Mouse (Mus musculus) limb, embryonic 12.5 days (tissue): ENCODE measurements around the gene Rpp38. TPM values are rescaled to one million over a fixed set of nuclear protein-coding genes. Genes with fewer than 3 reads are reported as not detected.
A peak's percentile ranks its signal among the peaks of the same experiment; 100 is the strongest.

Experiments
- ATAC-seq: fragments of 200-750 bp; cut with Nextera tagmentation; 2 replicates; pipeline ENCODE4 v1.8.0; 2017; ENCODE audit warnings: low read depth, moderate TSS enrichment; ENCODE audit not compliant: insufficient number of reproducible peaks, insufficient read depth, low FRiP score, low TSS enrichment
- H3K27ac ChIP-seq: fragments of 300-500 bp; sonication (generic); 2 replicates; pipeline ENCODE4 v1.5.1; 2016; ENCODE audit warnings: mild to moderate bottlenecking, moderate library complexity
- H3K27me3 ChIP-seq: fragments of 300-500 bp; sonication (generic); 2 replicates; pipeline ENCODE4 v1.6.1; 2016; ENCODE audit warnings: mild to moderate bottlenecking, moderate library complexity
- H3K36me3 ChIP-seq: fragments of 300-500 bp; sonication (generic); 2 replicates; pipeline ENCODE4 v1.6.1; 2016; ENCODE audit warnings: mild to moderate bottlenecking, moderate library complexity
- H3K4me1 ChIP-seq: fragments of 300-500 bp; sonication (generic); replicated peaks from 2 replicates; pipeline ENCODE4 v1.6.1; 2016
- H3K4me2 ChIP-seq: fragments of 300-500 bp; sonication (generic); 2 replicates; pipeline ENCODE4 v1.6.1; 2016; ENCODE audit warnings: mild to moderate bottlenecking, moderate library complexity
- H3K4me3 ChIP-seq: fragments of 300-500 bp; sonication (generic); replicated peaks from 2 replicates; pipeline ENCODE4 v1.5.1; 2016; ENCODE audit warnings: mild to moderate bottlenecking
- H3K9ac ChIP-seq: fragments of 300-500 bp; sonication (generic); replicated peaks from 2 replicates; pipeline ENCODE4 v1.6.1; 2016; ENCODE audit warnings: mild to moderate bottlenecking, moderate library complexity
- H3K9me3 ChIP-seq: fragments of 300-500 bp; sonication (generic); 2 replicates; pipeline ENCODE4 v1.6.1; 2016; ENCODE audit warnings: mild to moderate bottlenecking, moderate library complexity
- WGBS: fragments of 180-500 bp; shearing (Covaris S2); methylation state at CpG from one replicate; pipeline ENCODE4 v1.1.7; 2016; 5-methylcytosine and 5-hydroxymethylcytosine counted together
- polyA plus RNA-seq: library from polyadenylated mRNA; unstranded; fragments of >200 nt; fragmentation: Nextera tagmentation; extraction: Ambion mirVana; gene quantifications from 2 replicates; pipeline ENCODE4 v1.2.1, GENCODE M21; 2016

Rpp38 gene
- polyA plus RNA-seq, 1 experiment from 2014 or later = 20.7 TPM

DNA sequence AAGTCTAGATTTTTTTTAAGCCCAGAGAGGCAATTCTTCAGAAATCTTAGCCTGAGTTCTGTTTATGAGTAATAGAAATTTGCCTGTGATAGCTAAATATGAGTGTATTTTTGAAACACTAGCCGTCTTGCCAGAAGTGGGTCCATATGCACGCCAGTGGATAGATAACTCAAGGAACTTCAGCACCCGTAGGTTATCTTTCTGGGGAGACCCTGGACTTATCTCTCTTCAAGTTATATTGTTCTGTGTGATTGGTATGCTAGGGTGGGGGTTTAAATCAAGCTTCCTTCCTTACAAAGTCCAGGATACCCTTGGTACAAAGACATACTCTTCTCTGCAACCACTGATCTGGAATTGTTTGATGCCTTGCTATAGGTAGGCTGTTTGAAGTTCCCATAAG lies 46.7 kb downstream of the Rpp38 start:
- peaks cover 6% of the 10 kb centered on the region for H3K4me1 ChIP-seq
- H3K27ac ChIP-seq = no peak overlapping the region
- peak overlapping the region; percentile 82 for H3K4me2 ChIP-seq
- 80% methylated on average over 3 of the region's 3 CpGs for WGBS
- no peaks in the 10 kb centered on the region for H3K36me3 ChIP-seq
- 0 out of 2 replicates have a peak overlapping the region, but pooled peaks have one; percentile 80 for H3K9ac ChIP-seq
- ATAC-seq = no peak
- peak overlapping the region; percentile 76; the same call in 1 of the 2 replicates for H3K4me3 ChIP-seq
- H3K9me3 ChIP-seq = no peaks in the 10 kb centered on the region
- no peaks in the 10 kb centered on the region for H3K27me3 ChIP-seq

DNA sequence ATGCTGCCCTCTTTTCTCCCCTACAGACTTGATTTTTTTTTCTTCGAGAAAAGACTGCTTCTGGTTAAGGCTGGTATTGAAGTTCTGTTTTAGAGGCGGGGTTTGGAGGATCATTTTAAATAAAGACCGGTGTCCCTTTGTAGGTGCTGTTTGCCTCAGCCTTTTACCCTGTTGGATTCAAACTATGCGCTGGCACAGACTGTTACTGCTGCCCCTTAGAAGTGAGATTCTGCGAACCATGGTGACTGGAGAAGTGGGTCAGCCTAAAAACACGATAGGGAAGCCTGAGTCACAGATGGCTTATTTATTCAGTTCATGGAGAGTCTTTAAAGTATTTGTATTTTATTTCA lies 47.3 kb downstream of the Rpp38 start:
- no peaks in the 10 kb centered on the region for H3K36me3 ChIP-seq
- ATAC-seq = no peak
- peaks cover 6% of the 10 kb centered on the region for H3K4me1 ChIP-seq
- WGBS = 5% methylated on average over 6 of the region's 6 CpGs
- H3K27ac ChIP-seq = 0 out of 2 replicates have a peak overlapping the region, but pooled peaks have one; percentile 81
- no peaks in the 10 kb centered on the region for H3K27me3 ChIP-seq
- peak overlapping the region; percentile 80 for H3K9ac ChIP-seq
- peak overlapping the region; percentile 76 for H3K4me3 ChIP-seq
- peak overlapping the region; percentile 82 for H3K4me2 ChIP-seq
- no peaks in the 10 kb centered on the region for H3K9me3 ChIP-seq

DNA sequence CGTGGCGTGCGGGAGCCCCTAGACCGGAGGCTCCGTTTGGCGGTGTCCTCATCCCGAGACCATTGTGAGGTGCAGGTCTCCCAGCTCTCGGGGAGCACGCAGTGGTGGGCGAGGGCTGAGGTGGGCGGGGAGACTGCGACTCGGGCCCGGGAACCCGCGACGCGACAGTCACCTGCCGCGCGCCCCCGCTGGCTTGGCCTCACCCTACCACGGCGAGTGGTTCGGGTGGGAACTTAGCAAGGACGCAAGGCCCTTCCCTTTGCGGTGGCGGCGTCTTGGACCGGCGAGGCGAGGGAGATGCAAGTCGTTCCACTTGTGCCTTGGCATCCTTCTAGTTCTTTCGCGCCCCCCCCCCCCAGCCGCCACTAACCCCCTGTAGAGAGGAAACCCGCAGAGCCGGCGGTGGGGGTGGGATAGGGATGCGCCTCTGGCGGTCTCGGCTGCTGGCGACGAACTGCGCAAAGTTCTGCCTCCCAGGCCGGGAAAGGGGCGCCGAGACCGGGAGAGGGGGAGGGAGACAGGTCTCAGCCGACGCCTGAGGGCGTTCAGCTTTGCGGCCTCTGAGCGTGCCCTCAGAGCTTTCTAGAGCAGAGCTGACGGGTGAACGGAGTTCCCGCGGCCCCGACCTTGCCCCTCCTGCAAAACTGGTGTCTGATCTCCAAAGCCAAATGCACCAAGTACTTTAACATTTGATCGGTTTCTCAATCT lies 47.8 kb downstream of the Rpp38 start:
- Histone ChIP-seq H3K4me3 (peak overlapping the region; percentile 76), H3K9me3 (no peaks in the 10 kb centered on the region), H3K27me3 (no peaks in the 10 kb centered on the region), H3K4me2 (peak overlapping the region; percentile 82), H3K27ac (peak overlapping the region; percentile 81), H3K9ac (peak overlapping the region; percentile 80), H3K4me1 (peaks cover 6% of the 10 kb centered on the region), H3K36me3 (no peaks in the 10 kb centered on the region)
- ATAC-seq = peak; percentile 63
- under 1% methylated on average over 57 of the region's 60 CpGs for WGBS

DNA sequence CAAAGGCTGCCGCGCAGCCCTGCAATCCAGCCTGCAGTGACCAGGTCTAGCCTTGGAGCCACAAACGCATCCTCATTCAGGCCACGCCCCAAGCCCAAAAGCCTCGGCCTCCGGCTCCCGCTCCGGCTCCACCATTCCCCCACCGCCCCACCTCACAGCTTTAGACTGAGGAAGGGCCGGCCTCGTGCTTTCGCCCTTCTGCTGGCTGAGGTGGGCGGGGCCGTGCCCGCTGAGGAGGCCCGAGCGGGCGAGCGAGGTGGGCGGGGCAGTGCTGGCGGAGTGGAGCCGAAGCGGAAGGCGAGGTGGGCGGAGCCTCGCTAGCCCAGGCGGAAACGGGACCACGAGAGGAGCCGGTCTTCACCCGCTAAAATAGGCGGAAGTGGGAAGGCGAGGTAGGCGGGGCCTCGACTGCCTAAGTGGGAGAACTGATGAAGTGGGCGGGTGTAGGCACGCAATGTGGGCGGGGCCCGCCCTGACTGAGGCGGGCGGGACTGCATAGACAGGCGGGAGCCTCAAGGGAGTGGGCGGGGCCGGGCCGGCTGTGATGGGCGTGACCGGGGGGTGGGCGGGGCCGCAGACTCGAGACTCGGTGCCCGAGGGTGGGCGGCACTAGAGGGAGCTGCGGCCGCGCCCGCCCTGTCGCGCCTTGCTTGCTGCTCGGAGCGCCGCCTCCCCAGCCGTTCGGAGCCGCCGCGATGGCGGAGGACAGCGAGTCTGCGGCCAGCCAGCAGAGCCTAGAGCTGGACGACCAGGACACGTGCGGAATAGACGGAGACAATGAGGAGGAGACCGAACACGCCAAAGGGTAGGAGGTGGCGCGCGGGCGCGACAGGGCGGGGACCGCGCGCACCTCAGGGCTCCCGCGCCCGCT lies 48.6 kb downstream of the Rpp38 start, which contains the start of gene Nmt2:
TSS of gene Nmt2 (plus strand) at position 611 of the 871 bp plus-strand sequence.
- no peaks in the 10 kb centered on the region for H3K27me3 ChIP-seq
- peak within 1 kb of the TSS; percentile 89 for H3K27ac ChIP-seq
- ATAC-seq = peak; percentile 95
- H3K36me3 ChIP-seq = no peaks in the 10 kb centered on the region
- H3K4me2 ChIP-seq = peak within 1 kb of the TSS; percentile 82
- H3K4me1 ChIP-seq = peaks cover 6% of the 10 kb centered on the region
- H3K9ac ChIP-seq = peak within 1 kb of the TSS; percentile 80
- H3K4me3 ChIP-seq = peak within 1 kb of the TSS; percentile 76
- under 1% methylated on average over 84 of the region's 88 CpGs for WGBS
- H3K9me3 ChIP-seq = no peaks in the 10 kb centered on the region

DNA sequence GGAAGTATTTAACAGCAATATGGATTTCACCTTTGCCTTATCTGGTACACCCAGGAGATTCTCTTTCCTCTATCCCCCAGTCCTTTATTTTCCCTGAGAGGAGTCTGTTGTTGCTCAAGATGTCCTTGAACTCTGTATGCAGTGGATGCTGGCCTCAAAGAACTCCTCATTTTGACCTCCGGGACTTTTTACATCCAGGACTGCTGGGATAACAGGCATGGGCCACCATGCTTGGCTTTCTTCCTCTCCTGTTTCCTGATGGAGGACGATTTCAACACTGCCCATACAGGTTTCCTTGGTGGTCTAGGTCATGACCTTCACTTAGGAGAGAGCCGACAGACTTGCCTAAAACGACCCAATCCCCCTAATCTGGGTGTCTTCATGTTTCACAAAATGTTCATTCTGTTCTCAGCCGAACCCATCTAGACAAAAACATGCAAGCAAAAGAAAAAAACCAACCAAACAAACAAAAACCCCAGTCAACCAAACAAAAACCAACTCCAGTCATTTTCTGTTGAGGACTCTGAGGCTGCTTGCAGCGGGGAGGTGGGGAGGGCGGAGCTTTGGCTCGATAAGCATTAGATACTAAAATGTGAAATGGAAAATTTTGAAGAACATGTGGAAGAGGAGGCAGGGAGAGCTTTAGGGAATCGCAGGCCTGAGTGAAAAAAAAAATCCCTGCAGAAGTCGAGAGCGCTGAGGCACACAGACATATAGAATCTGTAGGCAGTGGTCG lies 49.4 kb downstream of the Rpp38 start:
- H3K9me3 ChIP-seq = no peaks in the 10 kb centered on the region
- peaks cover 6% of the 10 kb centered on the region for H3K4me1 ChIP-seq
- H3K9ac ChIP-seq = peak overlapping the region; percentile 54; the same call in 1 of the 2 replicates
- no peaks in the 10 kb centered on the region for H3K36me3 ChIP-seq
- peak overlapping the region; percentile 76 for H3K4me3 ChIP-seq
- peak overlapping the region; percentile 89 for H3K27ac ChIP-seq
- H3K27me3 ChIP-seq = no peaks in the 10 kb centered on the region
- ATAC-seq = no peak; the same call in 1 of the 2 replicates
- 8% methylated on average over 12 of the region's 12 CpGs for WGBS
- H3K4me2 ChIP-seq = peak overlapping the region; percentile 82

DNA sequence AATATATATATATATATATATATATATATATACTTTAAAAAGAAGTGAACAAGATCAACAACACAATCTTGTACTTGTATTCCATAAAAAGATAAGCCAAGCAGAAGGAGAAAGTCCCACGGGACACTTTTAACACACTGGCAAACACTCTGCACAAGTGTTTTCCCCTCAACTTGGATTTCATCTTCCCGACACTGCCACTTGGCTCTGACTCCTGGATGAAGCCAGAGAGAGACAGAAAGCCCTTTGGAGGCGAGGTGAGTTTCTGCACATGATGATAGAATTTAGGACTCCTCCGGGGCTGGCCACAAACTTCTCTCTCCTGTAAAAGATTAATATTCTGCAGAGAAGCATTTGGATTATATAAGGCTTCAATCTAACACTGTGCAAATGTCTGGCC lies 51.1 kb downstream of the Rpp38 start:
- 88% methylated on average over 4 of the region's 4 CpGs for WGBS

More for the DNA sequence above, 51.1 kb downstream of the Rpp38 start:
- H3K4me3 ChIP-seq = no peak overlapping the region
- H3K36me3 ChIP-seq = no peaks in the 10 kb centered on the region
- H3K27me3 ChIP-seq = no peaks in the 10 kb centered on the region
- no peak overlapping the region for H3K4me2 ChIP-seq
- no peak overlapping the region for H3K27ac ChIP-seq
- H3K9ac ChIP-seq = no peak overlapping the region
- ATAC-seq = no peak
- H3K4me1 ChIP-seq = peaks cover 6% of the 10 kb centered on the region
- H3K9me3 ChIP-seq = no peaks in the 10 kb centered on the region

Other genes with a start within 250 kb of the Rpp38 start
- 39.6 and 40.9 TPM in 2 replicates for gene Fam171a1, start 218.4 kb downstream of the Rpp38 start, polyA plus RNA-seq
- 35.2 and 38.6 TPM in 2 replicates for gene Nmt2, start 48.4 kb downstream of the Rpp38 start, polyA plus RNA-seq
- gene Acbd7, start 3.5 kb upstream of the Rpp38 start, polyA plus RNA-seq = 0.60 TPM in 1 of 2 replicates, not detected in the other
- gene Olah, start 64.6 kb upstream of the Rpp38 start, polyA plus RNA-seq = 0.19 TPM in 1 of 2 replicates, not detected in the other
- not detected in 2 replicates for gene Meig1, start 90.0 kb upstream of the Rpp38 start, polyA plus RNA-seq
- gene Dclre1c, start 91.5 kb upstream of the Rpp38 start, polyA plus RNA-seq = 6.5 and 7.1 TPM in 2 replicates
- gene Suv39h2, start 142.4 kb upstream of the Rpp38 start, polyA plus RNA-seq = 34.2 and 37.9 TPM in 2 replicates
- 8.2 and 8.4 TPM in 2 replicates for gene Gm45902, start 180.1 kb upstream of the Rpp38 start, polyA plus RNA-seq
- gene Hspa14, start 180.2 kb upstream of the Rpp38 start, polyA plus RNA-seq = 116 and 118 TPM in 2 replicates
- 0.09 and 0.24 TPM in 2 replicates for gene Cdnf, start 180.4 kb upstream of the Rpp38 start, polyA plus RNA-seq
- gene Fam107b, start 237.8 kb upstream of the Rpp38 start, polyA plus RNA-seq = 35.4 and 40.4 TPM in 2 replicates